Mouse (Mus musculus) gastrocnemius, postnatal 36 days (tissue): Measurements from ENCODE around the gene Mtg1. TPM values are rescaled to one million over a fixed set of nuclear protein-coding genes. Genes with fewer than 3 reads are reported as not detected.
"Not testable (repeated sequence)": the region's sequence is repeated elsewhere in the genome, so short reads cannot be mapped to it uniquely, and the experiment has no call there.

ENCODE experiments used
- DNase-seq, 2 experiments: peaks; one replicate each; pipeline ENCODE4 v3.0.0; 2022
- intact Hi-C: fragments of 180-260 bp; cut with DNase I; formaldehyde crosslinking; loops from one replicate; pipeline ENCODE4 v1.15.1; 2025
- total RNA-seq, 2 experiments: library from RNA; stranded (reverse); gene quantifications; 2 replicates each; pipeline ENCODE4 v1.2.3; 2021

Mtg1 gene
- total RNA-seq, 2 experiments from 2014 or later = 24.4 to 25.2 TPM

- DNase-seq = no peak
- intact Hi-C loops = no loop called here
Observed at GRCm38 (mm10) chr7:140126022-140126350, 11.4 kb upstream of the Mtg1 start.

GRCm38 (mm10) chr7:140126934-140127333, 10.4 kb upstream of the Mtg1 start:
- intact Hi-C loops = no loop called here
- no peak for DNase-seq

GRCm38 (mm10) chr7:140127911-140128310, 9.5 kb upstream of the Mtg1 start:
- intact Hi-C loops = no loop called here
- DNase-seq = no peak

GRCm38 (mm10) chr7:140132184-140132583, 5.2 kb upstream of the Mtg1 start:
- DNase-seq, intact Hi-C loops: not testable (repeated sequence)

- DNase-seq, intact Hi-C loops: not testable (repeated sequence)
Observed at GRCm38 (mm10) chr7:140134033-140134432, 3.3 kb upstream of the Mtg1 start.

- no peak for DNase-seq
- intact Hi-C loops = no loop called here
Observed at GRCm38 (mm10) chr7:140135106-140135770, 2.1 kb upstream of the Mtg1 start.

GRCm38 (mm10) chr7:140138021-140138310, 602 bp downstream of the Mtg1 start:
- no peak for DNase-seq
- intact Hi-C loops = no loop called here

GRCm38 (mm10) chr7:140141350-140141749, 4.0 kb downstream of the Mtg1 start:
- intact Hi-C loops = loop anchor here (1.0 to 5.0 kb wide), 2 partner anchors 63 to 164 kb away; partner anchors contain the start of gene 6430531B16Rik
- DNase-seq = peak in 1 of 2 experiments; percentile 48

- intact Hi-C loops = loop anchor here (5.0 kb wide), 1 partner anchor 167 kb away; the partner anchor contains the start of gene 6430531B16Rik
- DNase-seq = no peak
Observed at GRCm38 (mm10) chr7:140144550-140144949, 7.2 kb downstream of the Mtg1 start.

GRCm38 (mm10) chr7:140153383-140153782, 16.0 kb downstream of the Mtg1 start:
- intact Hi-C loops = no loop called here

GRCm38 (mm10) chr7:140153829-140154217, 16.5 kb downstream of the Mtg1 start:
- intact Hi-C loops = no loop called here
- no peak for DNase-seq

More at GRCm38 (mm10) chr7:140153383-140153782, 16.0 kb downstream of the Mtg1 start:
- DNase-seq = no peak

- no peak for DNase-seq
- intact Hi-C loops = no loop called here
Observed at GRCm38 (mm10) chr7:140154218-140154927, 17.0 kb downstream of the Mtg1 start, which contains the start of gene Sprn. Gene Sprn (minus strand): TSS chr7:140154877.

GRCm38 (mm10) chr7:140160363-140160762, 23.0 kb downstream of the Mtg1 start:
- intact Hi-C loops = no loop called here
- DNase-seq = no peak

- intact Hi-C loops = no loop called here
- no peak for DNase-seq
Observed at GRCm38 (mm10) chr7:140164664-140165063, 27.3 kb downstream of the Mtg1 start, which contains the start of gene Olfr522. Gene Olfr522 (minus strand): TSS chr7:140164764.

- intact Hi-C loops = no loop called here
- no peak for DNase-seq
Observed at GRCm38 (mm10) chr7:140167950-140168349, 30.6 kb downstream of the Mtg1 start.

- no peak for DNase-seq
- intact Hi-C loops = no loop called here
Observed at GRCm38 (mm10) chr7:140169386-140169785, 32.0 kb downstream of the Mtg1 start.

GRCm38 (mm10) chr7:140170863-140171262, 33.5 kb downstream of the Mtg1 start:
- intact Hi-C loops = no loop called here
- DNase-seq = no peak

GRCm38 (mm10) chr7:140172936-140173335, 35.6 kb downstream of the Mtg1 start, which contains the start of gene Olfr523:
Gene Olfr523 (plus strand): TSS chr7:140173217.
- DNase-seq = no peak
- intact Hi-C loops = no loop called here

GRCm38 (mm10) chr7:140179176-140179575, 41.8 kb downstream of the Mtg1 start:
- no peak for DNase-seq
- intact Hi-C loops = no loop called here

GRCm38 (mm10) chr7:140180692-140181091, 43.3 kb downstream of the Mtg1 start:
- no peak for DNase-seq
- intact Hi-C loops = no loop called here

- intact Hi-C loops = no loop called here
- no peak for DNase-seq
Observed at GRCm38 (mm10) chr7:140184206-140184605, 46.8 kb downstream of the Mtg1 start.
